Comparison of ENCODE assay signal across 8 mouse cellular contexts in genomic region chrX:51204626-51205547, GRCm38 (mm10). TPM values are rescaled to one million over a fixed set of nuclear protein-coding genes. Genes with fewer than 3 reads are reported as not detected.
DNase-seq lines count a peak whose midpoint lies in the region; ATAC-seq and TF ChIP-seq lines count a peak whose summit lies in the region.

No protein-coding gene starts in this region.

- ATAC-seq in activated CD4-positive, CD25-positive, alpha-beta regulatory T cell, adult 4 months: peak; percentile 60
- ATAC-seq in heart, embryonic 12.5 days (ENCODE audit: insufficient number of reproducible peaks, low FRiP score): peak; percentile 81
- ATAC-seq in kidney, postnatal 0 days (replicated peaks; ENCODE audit: low FRiP score, low read depth): peak; percentile 80
- peak; percentile 82 for ATAC-seq in megakaryocyte, adult 5-6 weeks (ENCODE audit: poor library complexity, severe bottlenecking)

- peak overlapping the region; percentile 73 for H3K4me3 ChIP-seq in heart, embryonic 12.5 days
- peak overlapping the region; percentile 52 for H3K4me3 ChIP-seq in kidney, postnatal 0 days (replicated peaks; ENCODE audit: low read depth, low read length)
- H3K4me3 ChIP-seq in small intestine, adult 2 months (ENCODE audit: low read depth, low read length): peak overlapping the region; percentile 84

- H3K36me3 ChIP-seq in heart, embryonic 12.5 days: no peaks in the 10 kb centered on the region
- H3K36me3 ChIP-seq in kidney, postnatal 0 days (ENCODE audit: insufficient read depth, low read length): no peaks in the 10 kb centered on the region
- H3K36me3 ChIP-seq in small intestine, adult 2 months (ENCODE audit: control insufficient read depth, insufficient read depth, low read length): no peaks in the 10 kb centered on the region

- H3K27ac ChIP-seq in heart, embryonic 12.5 days (ENCODE audit: poor library complexity, severe bottlenecking): peak overlapping the region; percentile 25
- peak overlapping the region; percentile 36 for H3K27ac ChIP-seq in kidney, postnatal 0 days
- H3K27ac ChIP-seq in small intestine, adult 2 months (ENCODE audit: insufficient read depth, low read depth, low read length): peak overlapping the region; percentile 63; the same call in 1 of the 2 replicates

- WGBS in heart, embryonic 12.5 days: 9% methylated on average over 65 of the region's 67 CpGs
- WGBS in kidney, postnatal 0 days: 25% methylated on average over 63 of the region's 67 CpGs
- 12% methylated on average over 66 of the region's 67 CpGs for whole genome bisulfite sequencing in small intestine, adult 2 months

- peaks cover 5% of the 10 kb centered on the region; the same call in 1 of the 2 replicates for H3K27me3 ChIP-seq in heart, embryonic 12.5 days (replicated peaks)
- no peaks in the 10 kb centered on the region for H3K27me3 ChIP-seq in kidney, postnatal 0 days (ENCODE audit: insufficient read depth, low read length)
- no peaks in the 10 kb centered on the region for H3K27me3 ChIP-seq in small intestine, adult 2 months (ENCODE audit: control insufficient read depth, insufficient read depth, low read length)

- peak overlapping the region; percentile 80 for H3K4me2 ChIP-seq in heart, embryonic 12.5 days
- peak overlapping the region; percentile 71 for H3K4me2 ChIP-seq in kidney, postnatal 0 days (ENCODE audit: low read length)

- H3K4me1 ChIP-seq in heart, embryonic 12.5 days (replicated peaks): no peaks in the 10 kb centered on the region
- no peaks in the 10 kb centered on the region for H3K4me1 ChIP-seq in kidney, postnatal 0 days (replicated peaks; ENCODE audit: insufficient read depth, low read length)
- H3K4me1 ChIP-seq in small intestine, adult 2 months (ENCODE audit: control insufficient read depth, insufficient read depth, insufficient read length, low read length): no peaks in the 10 kb centered on the region

- DNase-seq in 3T3-L1 (ENCODE audit: low read depth, low spot score): peak; percentile 74
- DNase-seq in embryo, embryonic 10.5 days (ENCODE audit: low spot score): peak; percentile 51
- peak; percentile 49 for DNase-seq in kidney, postnatal 0 days (ENCODE audit: low spot score)
- no peak for DNase-seq in layer of hippocampus, postnatal 14 days (ENCODE audit: low spot score in 2 of 2)

- H3K9me3 ChIP-seq in heart, embryonic 12.5 days (replicated peaks): 0 out of 2 replicates have a peak, but pooled peaks cover 3% of the 10 kb centered on the region
- H3K9me3 ChIP-seq in kidney, postnatal 0 days (replicated peaks; ENCODE audit: low read length): no peaks in the 10 kb centered on the region

- no peak for TF ChIP-seq POLR2A in small intestine, adult 2 months (IDR thresholded peaks at IDR 0.05; ENCODE audit: low read depth, low read length)

- no peak for TF ChIP-seq CTCF in kidney, postnatal 0 days (IDR thresholded peaks at IDR 0.05; ENCODE audit: low read depth)
- no peak for TF ChIP-seq CTCF in small intestine, adult 2 months (IDR thresholded peaks at IDR 0.05; ENCODE audit: extremely low read depth, insufficient read length, insufficient replicate concordance, low read depth, low read length)

- peak overlapping the region; percentile 81 for H3K9ac ChIP-seq in heart, embryonic 12.5 days
- H3K9ac ChIP-seq in kidney, postnatal 0 days (ENCODE audit: low read depth, low read length): peak overlapping the region; percentile 58

RNA-seq across cellular contexts. Expression of gene Mbnl3, which starts 1.4 kb away (rescaled TPM):
- polyA plus RNA-seq in activated CD4-positive, CD25-positive, alpha-beta regulatory T cell, adult 4 months (2017; shearing (Covaris generic)): 10 to 100 TPM; 50.5 to 63.7 TPM
- 7.9 and 8.2 TPM in 2 replicates for polyA plus RNA-seq in heart, embryonic 12.5 days (2016; fragmentation: Nextera tagmentation; extraction: Ambion mirVana)
- polyA plus RNA-seq in kidney, postnatal 0 days (2015; fragmentation: Nextera tagmentation; extraction: Ambion mirVana): 4.9 TPM in 2 replicates
- 39.5 and 45.9 TPM in 2 replicates for total RNA-seq in megakaryocyte, adult 5-6 weeks (2015)
- total RNA-seq in megakaryocyte, adult 5-6 weeks (2017): 26.9 and 33.1 TPM in 2 replicates
- 1.2 and 2.4 TPM in 2 replicates for polyA plus RNA-seq in small intestine, adult 2 months (2012; rRNA removed)
- under 1 TPM; 0.26 to 0.55 TPM for total RNA-seq in layer of hippocampus, postnatal 14 days (2021)

Comparison
In these comparisons a context has a peak if more than half of its experiments do, and no peak if none do; other contexts are left out.
1. DNase-seq: peak in 3T3-L1 (single experiment), embryo, embryonic 10.5 days (single experiment) and kidney, postnatal 0 days (single experiment); none in layer of hippocampus, postnatal 14 days (0 of 2).
2. Peak in every context shown above with its lines, with median percentiles within 50 percentile points of each other: ATAC-seq, H3K27ac ChIP-seq and H3K4me3 ChIP-seq.